Mouse (Mus musculus) hematopoietic stem cell, adult 5-6 weeks (primary cell): ENCODE measurements around the gene Hist1h2bq. TPM values are rescaled to one million over a fixed set of nuclear protein-coding genes. Genes with fewer than 3 reads are reported as not detected.
A peak's percentile ranks its signal among the peaks of the same experiment; 100 is the strongest.

Experiments
- ATAC-seq, 2 experiments: fragments of 125-278 bp in 1 of 2; replicated peaks in 1 of 2; 2 replicates each; pipeline ENCODE4 v1.8.0; 2016 to 2017; ENCODE audit warnings: inconsistent platforms in 2 of 2, mild to moderate bottlenecking in 2 of 2, moderate number of reproducible peaks in 2 of 2, low read depth in 1 of 2, moderate TSS enrichment in 1 of 2; ENCODE audit not compliant: low FRiP score in 2 of 2, poor library complexity in 2 of 2, severe bottlenecking in 2 of 2, insufficient read depth in 1 of 2, low TSS enrichment in 1 of 2
- total RNA-seq: library from RNA; stranded (forward); fragments of 172-1452, 232-1000 nt; gene quantifications from 2 replicates; pipeline ENCODE4 v1.2.3, GENCODE M21; 2017

Gene Hist1h2bq
- total RNA-seq, 1 experiment from 2014 or later, result 234 TPM

- peak; percentile 81 to 83 for ATAC-seq
These were observed 30.9 kb downstream of the Hist1h2bq start for GRCm38 (mm10) chr13:21778814-21779766.

Other genes with a start within 250 kb of the Hist1h2bq start
- gene Olfr1364, start 228.4 kb downstream of the Hist1h2bq start, total RNA-seq, result not detected in 2 replicates
- gene Olfr1362, start 196.2 kb downstream of the Hist1h2bq start, total RNA-seq, result not detected in 2 replicates
- not detected in 2 replicates for gene Olfr11, start 167.7 kb downstream of the Hist1h2bq start, total RNA-seq
- gene Olfr1361, start 146.8 kb downstream of the Hist1h2bq start, total RNA-seq, result not detected in 2 replicates
- gene Olfr1360, start 132.8 kb downstream of the Hist1h2bq start, total RNA-seq, result not detected in 2 replicates
- gene Olfr1359, start 112.1 kb downstream of the Hist1h2bq start, total RNA-seq, result not detected in 2 replicates
- 207 and 226 TPM in 2 replicates for gene Hist1h2bl, start 94.1 kb downstream of the Hist1h2bq start, total RNA-seq
- gene Hist1h2ai, start 93.8 kb downstream of the Hist1h2bq start, total RNA-seq, result 605 and 1,529 TPM in 2 replicates
- 66.5 and 218 TPM in 2 replicates for gene Hist1h3h, start 92.5 kb downstream of the Hist1h2bq start, total RNA-seq
- 228 and 356 TPM in 2 replicates for gene Hist1h2bm, start 88.2 kb downstream of the Hist1h2bq start, total RNA-seq
- gene Hist1h4j, start 75.1 kb downstream of the Hist1h2bq start, total RNA-seq, result 134 and 252 TPM in 2 replicates
- gene Hist1h4k, start 59.7 kb downstream of the Hist1h2bq start, total RNA-seq, result 1,343 and 1,971 TPM in 2 replicates
- 437 and 599 TPM in 2 replicates for gene Hist1h2ak, start 56.4 kb downstream of the Hist1h2bq start, total RNA-seq
- 843 and 1,062 TPM in 2 replicates for gene Hist1h2bn, start 56.1 kb downstream of the Hist1h2bq start, total RNA-seq
- 487 and 689 TPM in 2 replicates for gene Hist1h1b, start 29.6 kb downstream of the Hist1h2bq start, total RNA-seq
- 102 and 199 TPM in 2 replicates for gene Hist1h3i, start 26.8 kb downstream of the Hist1h2bq start, total RNA-seq
- gene Hist1h2an, start 23.0 kb downstream of the Hist1h2bq start, total RNA-seq, result 238 and 317 TPM in 2 replicates
- gene Hist1h2bp, start 22.7 kb downstream of the Hist1h2bq start, total RNA-seq, result 17.5 and 24.0 TPM in 2 replicates
- not detected in 2 replicates for gene Hist1h2ao, start 268 bp upstream of the Hist1h2bq start, total RNA-seq
- 1,005 and 2,128 TPM in 2 replicates for gene Hist1h4m, start 1.5 kb upstream of the Hist1h2bq start, total RNA-seq
- gene Hist1h4n, start 22.0 kb upstream of the Hist1h2bq start, total RNA-seq, result 608 and 1,167 TPM in 2 replicates
- gene Hist1h2ap, start 23.3 kb upstream of the Hist1h2bq start, total RNA-seq, result 2,322 and 2,497 TPM in 2 replicates
- 126 and 348 TPM in 2 replicates for gene Hist1h2br, start 23.5 kb upstream of the Hist1h2bq start, total RNA-seq
- 18.3 and 26.9 TPM in 2 replicates for gene Zfp184, start 134.9 kb upstream of the Hist1h2bq start, total RNA-seq
- gene Pom121l2, start 171.0 kb upstream of the Hist1h2bq start, total RNA-seq, result not detected in 2 replicates
- 0.84 and 1.1 TPM in 2 replicates for gene Prss16, start 199.5 kb upstream of the Hist1h2bq start, total RNA-seq
- 573 and 874 TPM in 2 replicates for gene Hist1h2ah, start 225.4 kb upstream of the Hist1h2bq start, total RNA-seq
- 735 and 845 TPM in 2 replicates for gene Hist1h2bk, start 225.7 kb upstream of the Hist1h2bq start, total RNA-seq
- gene Hist1h4i, start 231.2 kb upstream of the Hist1h2bq start, total RNA-seq, result 41.9 and 76.5 TPM in 2 replicates
- 548 and 583 TPM in 2 replicates for gene Hist1h2ag, start 232.7 kb upstream of the Hist1h2bq start, total RNA-seq
- gene Hist1h2bj, start 233.0 kb upstream of the Hist1h2bq start, total RNA-seq, result 212 and 356 TPM in 2 replicates